Mouse (Mus musculus) thymus, postnatal 10 days (tissue): Measurements from ENCODE around the gene Lrrc3.

Source experiments
- DNase-seq, 2 experiments: peaks; one replicate each; pipeline ENCODE4 v3.0.0; 2021; ENCODE audit warnings: low spot score in 2 of 2

Gene Lrrc3

GRCm38 (mm10) chr10:77869651-77870050 lies 32.7 kb downstream of the Lrrc3 start:
- no peak for DNase-seq

DNA sequence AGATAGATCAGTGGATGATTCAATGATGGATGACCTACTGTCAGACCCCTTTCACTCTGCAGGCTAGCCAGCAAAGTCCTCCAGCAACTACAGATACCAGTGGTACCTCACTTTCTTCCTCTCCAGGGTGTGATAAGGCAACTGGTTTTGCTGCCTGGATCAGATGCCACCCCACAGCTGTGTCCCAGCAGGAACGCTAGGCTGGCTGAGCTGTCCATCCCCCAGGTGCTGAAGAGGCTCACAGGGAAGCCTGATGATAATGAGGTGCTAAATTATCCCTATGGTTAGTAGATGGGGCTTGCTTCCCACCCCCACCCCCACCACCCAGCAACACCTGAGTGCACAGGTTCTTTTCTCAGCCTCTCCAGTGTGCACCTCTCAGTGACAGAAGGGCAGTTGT lies 34.8 kb downstream of the Lrrc3 start:
- DNase-seq, result no peak

DNA sequence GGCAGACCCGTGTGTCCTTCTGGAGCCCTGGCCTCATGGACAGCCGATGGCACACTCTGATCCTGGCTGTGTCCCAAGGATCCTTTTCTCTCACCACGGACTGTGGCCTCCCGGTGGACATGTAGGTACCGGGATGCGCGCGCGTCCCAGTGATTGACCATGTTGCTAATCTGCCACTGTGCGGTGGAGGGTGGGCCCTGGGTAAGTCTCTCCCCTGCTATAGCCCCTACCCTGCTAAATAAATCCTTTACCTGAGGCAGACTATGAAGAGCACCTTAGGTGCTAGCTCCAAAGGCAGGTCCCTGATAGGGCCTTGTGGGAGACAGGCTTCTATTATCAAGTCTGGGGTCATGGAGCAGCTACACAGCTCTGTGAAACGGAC lies 37.6 kb downstream of the Lrrc3 start:
- DNase-seq, result no peak

GRCm38 (mm10) chr10:77864067-77864761 lies 38.1 kb downstream of the Lrrc3 start:
- peak; percentile 27 to 35 for DNase-seq

GRCm38 (mm10) chr10:77861675-77862074 lies 40.7 kb downstream of the Lrrc3 start, which contains the start of gene Gm3285:
Gene Gm3285 (plus strand): TSS chr10:77861975.
- no peak for DNase-seq

GRCm38 (mm10) chr10:77852559-77852958 lies 49.8 kb downstream of the Lrrc3 start, which contains the start of gene Gm10318:
Gene Gm10318 (plus strand): TSS chr10:77852859.
- no peak for DNase-seq
